Mouse (Mus musculus): ENCODE measurements at regions not wholly inside any gene's neighbourhood (a gene's known extent, or its start where the extent isn't known, plus 50 kb on each side); places are given as distances from the start of the nearest gene placed in this dataset.

DNA sequence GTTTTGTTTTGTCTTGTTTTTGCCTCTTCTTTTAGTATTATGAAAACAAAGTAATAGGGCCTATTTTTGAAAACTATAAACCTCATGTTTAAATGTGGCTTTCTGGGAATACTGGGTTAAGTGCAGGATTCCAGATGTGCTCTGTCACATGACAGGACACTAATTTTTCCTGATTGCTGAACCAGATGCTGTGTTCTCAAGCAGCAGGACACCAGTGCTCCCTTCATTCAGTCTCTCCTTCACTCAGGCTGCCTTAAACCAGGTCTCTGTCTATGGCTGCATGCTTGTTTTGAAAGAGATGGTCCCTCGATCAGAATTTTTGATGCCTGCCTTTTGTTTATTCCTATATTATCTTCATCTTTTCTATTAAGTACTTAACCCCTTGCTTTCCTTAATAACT, 80.1 kb upstream of the Trpc3 start:
- Histone ChIP-seq H3K4me1 (ENCODE audit: control insufficient read depth, insufficient read depth, low read length) (no peaks in the 10 kb centered on the region), H3K36me3 (ENCODE audit: control insufficient read depth, insufficient read depth, low read length) (no peaks in the 10 kb centered on the region), H3K27me3 (ENCODE audit: control insufficient read depth, insufficient read depth, low read length) (no peaks in the 10 kb centered on the region), H3K9me3 (ENCODE audit: control insufficient read depth, low read length) (no peaks in the 10 kb centered on the region), H3K4me3 (replicated peaks; ENCODE audit: low read length) (no peak overlapping the region), H3K9ac (ENCODE audit: low read depth, low read length, severe bottlenecking) (no peak overlapping the region), H3K27ac (replicated peaks; ENCODE audit: low read depth, low read length) (no peak overlapping the region), H3K4me2 (replicated peaks; ENCODE audit: low read depth, low read length, severe bottlenecking) (no peak overlapping the region)
- WGBS, result 70% methylated on average over 1 of the region's 1 CpGs
- DNase-seq (ENCODE audit: low spot score) (no peak), ATAC-seq (ENCODE audit: low FRiP score, low read depth) (no peak)
- TF ChIP-seq POLR2A (IDR thresholded peaks at IDR 0.05; ENCODE audit: borderline replicate concordance, extremely low read depth, insufficient read depth, insufficient read length), result no peak

GRCm38 (mm10) chr3:36771011-36771410, 81.0 kb upstream of the Trpc3 start:
- Histone ChIP-seq H3K4me3 (replicated peaks; ENCODE audit: low read length) (no peak overlapping the region), H3K36me3 (ENCODE audit: control insufficient read depth, insufficient read depth, low read length) (no peaks in the 10 kb centered on the region), H3K9me3 (ENCODE audit: control insufficient read depth, low read length) (no peaks in the 10 kb centered on the region), H3K4me1 (ENCODE audit: control insufficient read depth, insufficient read depth, low read length) (no peaks in the 10 kb centered on the region), H3K9ac (ENCODE audit: low read depth, low read length, severe bottlenecking) (no peak overlapping the region), H3K27ac (replicated peaks; ENCODE audit: low read depth, low read length) (no peak overlapping the region), H3K4me2 (replicated peaks; ENCODE audit: low read depth, low read length, severe bottlenecking) (no peak overlapping the region), H3K27me3 (ENCODE audit: control insufficient read depth, insufficient read depth, low read length) (no peaks in the 10 kb centered on the region)
- ATAC-seq (ENCODE audit: low FRiP score, low read depth) (no peak), DNase-seq (ENCODE audit: low spot score) (no peak)
- 42% methylated on average over 4 of the region's 4 CpGs for WGBS
- TF ChIP-seq POLR2A (IDR thresholded peaks at IDR 0.05; ENCODE audit: borderline replicate concordance, extremely low read depth, insufficient read depth, insufficient read length), result no peak

DNA sequence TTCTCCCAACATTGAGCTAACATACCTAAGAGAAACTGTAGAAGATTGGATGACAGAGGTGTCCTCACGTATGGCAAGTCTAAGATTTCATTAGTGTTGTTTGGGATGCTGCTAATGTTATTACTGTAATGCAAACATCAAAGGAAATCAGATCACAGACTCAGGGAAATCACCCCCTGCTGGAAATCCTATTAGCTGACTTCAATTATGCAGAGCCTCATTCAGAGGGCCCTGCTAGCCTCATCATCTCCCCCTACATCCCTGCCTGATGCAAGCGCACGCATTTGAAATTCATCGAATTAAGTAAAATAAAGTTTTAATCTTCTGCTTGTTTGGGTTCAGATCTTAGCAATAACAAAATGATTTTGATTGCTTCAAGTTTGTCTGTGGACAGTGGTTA, 84.1 kb upstream of the Trpc3 start:
- no peak for TF ChIP-seq POLR2A (IDR thresholded peaks at IDR 0.05; ENCODE audit: borderline replicate concordance, extremely low read depth, insufficient read depth, insufficient read length)
- H3K4me2 ChIP-seq (replicated peaks; ENCODE audit: low read depth, low read length, severe bottlenecking), result no peak overlapping the region
- WGBS, result 33% methylated on average over 4 of the region's 4 CpGs
- H3K27ac ChIP-seq (replicated peaks; ENCODE audit: low read depth, low read length), result no peak overlapping the region
- DNase-seq (ENCODE audit: low spot score), result no peak
- H3K9ac ChIP-seq (ENCODE audit: low read depth, low read length, severe bottlenecking), result no peak overlapping the region
- H3K4me1 ChIP-seq (ENCODE audit: control insufficient read depth, insufficient read depth, low read length), result no peaks in the 10 kb centered on the region
- H3K9me3 ChIP-seq (ENCODE audit: control insufficient read depth, low read length), result no peaks in the 10 kb centered on the region
- no peaks in the 10 kb centered on the region for H3K27me3 ChIP-seq (ENCODE audit: control insufficient read depth, insufficient read depth, low read length)
- no peaks in the 10 kb centered on the region for H3K36me3 ChIP-seq (ENCODE audit: control insufficient read depth, insufficient read depth, low read length)
- no peak for ATAC-seq (ENCODE audit: low FRiP score, low read depth)
- no peak overlapping the region for H3K4me3 ChIP-seq (replicated peaks; ENCODE audit: low read length)

GRCm38 (mm10) chr3:36778448-36778847, 84.5 kb upstream of the 4932438A13Rik start:
- H3K4me1 ChIP-seq (ENCODE audit: control insufficient read depth, insufficient read depth, low read length), result no peaks in the 10 kb centered on the region
- TF ChIP-seq POLR2A (IDR thresholded peaks at IDR 0.05; ENCODE audit: borderline replicate concordance, extremely low read depth, insufficient read depth, insufficient read length), result no peak
- no peak overlapping the region for H3K4me3 ChIP-seq (replicated peaks; ENCODE audit: low read length)
- H3K27ac ChIP-seq (replicated peaks; ENCODE audit: low read depth, low read length), result no peak overlapping the region
- no peaks in the 10 kb centered on the region for H3K9me3 ChIP-seq (ENCODE audit: control insufficient read depth, low read length)
- ATAC-seq (ENCODE audit: low FRiP score, low read depth) (no peak), DNase-seq (ENCODE audit: low spot score) (no peak)
- no peaks in the 10 kb centered on the region for H3K27me3 ChIP-seq (ENCODE audit: control insufficient read depth, insufficient read depth, low read length)
- 66% methylated on average over 7 of the region's 7 CpGs for WGBS
- H3K4me2 ChIP-seq (replicated peaks; ENCODE audit: low read depth, low read length, severe bottlenecking), result no peak overlapping the region
- no peaks in the 10 kb centered on the region for H3K36me3 ChIP-seq (ENCODE audit: control insufficient read depth, insufficient read depth, low read length)
- H3K9ac ChIP-seq (ENCODE audit: low read depth, low read length, severe bottlenecking), result no peak overlapping the region

DNA sequence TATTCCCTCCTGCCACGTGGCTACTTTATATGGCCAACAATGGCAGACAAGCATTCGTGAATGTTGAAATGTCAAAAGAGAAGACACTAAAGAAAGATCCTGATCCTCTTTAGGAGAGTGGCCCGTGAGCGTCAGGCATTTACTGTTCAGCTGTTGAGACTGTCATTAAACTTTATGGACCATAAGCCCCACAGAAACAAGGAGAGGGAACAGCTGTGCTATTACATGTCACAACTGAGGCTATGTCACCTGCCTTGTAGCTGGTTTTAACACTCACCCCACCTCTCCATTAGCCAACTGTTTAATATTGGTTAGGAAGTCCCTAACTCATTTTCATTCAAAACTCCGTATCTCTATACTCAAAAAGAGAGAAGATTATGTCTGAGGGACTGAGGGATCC, 76.3 kb upstream of the 4932438A13Rik start:
- no peak overlapping the region for H3K4me2 ChIP-seq (replicated peaks; ENCODE audit: low read depth, low read length, severe bottlenecking)
- 37% methylated on average over 5 of the region's 5 CpGs for WGBS

DNA sequence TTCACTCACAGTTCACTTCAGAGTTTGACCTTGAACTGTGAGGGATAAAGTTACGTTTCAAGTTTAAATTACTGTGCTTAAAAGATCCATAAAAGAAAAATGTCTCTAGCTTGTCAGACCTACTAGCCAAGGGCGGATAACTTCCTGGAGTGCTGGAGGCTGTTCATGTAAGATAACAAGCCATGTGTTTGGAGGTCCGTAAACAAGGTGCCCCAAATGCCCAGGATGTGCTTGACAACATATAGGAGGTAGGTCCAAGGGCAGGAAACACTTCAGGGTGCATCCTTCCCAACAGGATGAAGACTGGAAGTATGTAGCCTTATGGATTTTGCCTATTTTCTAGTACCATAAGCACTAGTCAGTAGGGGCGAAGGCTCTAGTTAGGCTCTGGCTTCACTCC, 72.7 kb upstream of the 4932438A13Rik start:
- Histone ChIP-seq H3K27me3 (ENCODE audit: control insufficient read depth, insufficient read depth, low read length) (no peaks in the 10 kb centered on the region), H3K4me2 (replicated peaks; ENCODE audit: low read depth, low read length, severe bottlenecking) (no peak overlapping the region), H3K4me1 (ENCODE audit: control insufficient read depth, insufficient read depth, low read length) (0 out of 2 replicates have a peak, but pooled peaks cover 2% of the 10 kb centered on the region), H3K9ac (ENCODE audit: low read depth, low read length, severe bottlenecking) (no peak overlapping the region), H3K9me3 (ENCODE audit: control insufficient read depth, low read length) (no peaks in the 10 kb centered on the region), H3K4me3 (replicated peaks; ENCODE audit: low read length) (no peak overlapping the region), H3K36me3 (ENCODE audit: control insufficient read depth, insufficient read depth, low read length) (no peaks in the 10 kb centered on the region), H3K27ac (replicated peaks; ENCODE audit: low read depth, low read length) (no peak overlapping the region)
- 72% methylated on average over 4 of the region's 4 CpGs for WGBS
- ATAC-seq (ENCODE audit: low FRiP score, low read depth) (no peak), DNase-seq (ENCODE audit: low spot score) (no peak)
- TF ChIP-seq POLR2A (IDR thresholded peaks at IDR 0.05; ENCODE audit: borderline replicate concordance, extremely low read depth, insufficient read depth, insufficient read length), result no peak

More for the DNA sequence above, 76.3 kb upstream of the 4932438A13Rik start:
- Histone ChIP-seq H3K9ac (ENCODE audit: low read depth, low read length, severe bottlenecking) (no peak overlapping the region), H3K27ac (replicated peaks; ENCODE audit: low read depth, low read length) (no peak overlapping the region), H3K27me3 (ENCODE audit: control insufficient read depth, insufficient read depth, low read length) (no peaks in the 10 kb centered on the region), H3K4me3 (replicated peaks; ENCODE audit: low read length) (no peak overlapping the region), H3K4me1 (ENCODE audit: control insufficient read depth, insufficient read depth, low read length) (no peaks in the 10 kb centered on the region), H3K9me3 (ENCODE audit: control insufficient read depth, low read length) (no peaks in the 10 kb centered on the region), H3K36me3 (ENCODE audit: control insufficient read depth, insufficient read depth, low read length) (no peaks in the 10 kb centered on the region)
- DNase-seq (ENCODE audit: low spot score) (no peak), ATAC-seq (ENCODE audit: low FRiP score, low read depth) (peak; percentile 68)
- TF ChIP-seq POLR2A (IDR thresholded peaks at IDR 0.05; ENCODE audit: borderline replicate concordance, extremely low read depth, insufficient read depth, insufficient read length), result no peak

All from limb, embryonic 14.5 days (tissue).